Mouse (Mus musculus) MEL-GATA-1-ER (cell line): Measurements from ENCODE around the gene Wipi1.

Experiments
- DNase-seq: peaks from one replicate; pipeline ENCODE4 v3.0.0-alpha.2; 2012; ENCODE audit warnings: low read depth; ENCODE audit errors: extremely low read depth

Wipi1 gene

DNA sequence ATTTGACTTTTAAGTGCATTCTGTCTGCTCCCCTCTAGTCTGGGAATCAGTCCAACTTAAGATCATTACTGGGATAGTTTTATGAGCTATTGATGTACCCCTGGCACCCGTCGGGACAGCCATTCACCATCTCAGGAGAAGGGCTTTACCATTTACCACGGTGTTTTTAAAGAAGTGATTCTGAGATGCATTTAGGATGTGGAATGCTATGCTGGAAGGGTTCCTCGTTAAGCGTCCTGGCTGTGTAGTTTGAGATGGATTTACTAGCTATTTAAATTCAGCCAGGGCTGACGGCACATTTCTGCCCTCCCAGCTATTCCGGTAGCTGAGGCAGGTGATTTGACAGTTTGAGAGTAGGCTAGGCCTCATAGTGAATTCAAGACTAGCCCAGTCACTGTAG is 67.3 kb downstream of the Wipi1 start:
- no peak for DNase-seq

DNA sequence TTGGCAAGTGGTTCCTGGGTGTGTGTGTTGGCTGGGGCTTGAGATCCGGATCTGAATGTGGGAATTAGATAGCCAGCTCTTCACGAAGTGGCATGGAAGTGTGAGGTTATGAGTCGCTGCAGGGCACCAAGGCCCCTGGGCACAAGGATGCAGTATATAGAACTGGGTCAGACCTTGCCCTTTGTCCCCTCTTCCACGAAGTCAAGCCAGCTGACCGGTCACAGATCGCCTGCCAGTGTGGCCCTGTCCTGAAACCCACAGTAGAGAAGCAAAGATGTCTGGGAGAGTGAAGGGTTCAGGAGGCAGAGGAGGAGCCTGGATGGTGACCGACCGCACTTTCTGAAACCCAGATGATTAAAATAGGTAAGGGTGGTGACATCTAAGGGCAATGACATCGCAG is 68.3 kb downstream of the Wipi1 start:
- DNase-seq: no peak

DNA sequence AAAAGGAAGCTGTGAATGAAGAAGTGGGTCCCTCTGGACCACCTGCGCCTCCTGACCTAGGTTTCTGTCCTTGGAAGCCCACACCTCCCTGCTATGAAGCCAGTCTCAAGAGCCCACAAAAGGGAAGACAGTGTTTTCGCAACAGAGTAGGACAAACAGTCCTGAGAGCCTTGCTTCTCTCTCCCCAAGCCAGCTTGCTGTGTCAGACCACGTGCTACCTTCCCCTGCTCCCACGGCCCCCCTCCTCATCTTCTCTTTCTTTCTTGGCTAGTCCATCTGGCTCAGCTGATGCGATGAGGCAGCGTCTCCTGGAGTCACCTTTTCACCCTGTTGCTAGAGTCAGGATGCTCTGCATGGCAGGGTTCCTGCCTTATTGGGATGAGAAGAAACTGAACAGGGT is 72.5 kb downstream of the Wipi1 start:
- no peak for DNase-seq

DNA sequence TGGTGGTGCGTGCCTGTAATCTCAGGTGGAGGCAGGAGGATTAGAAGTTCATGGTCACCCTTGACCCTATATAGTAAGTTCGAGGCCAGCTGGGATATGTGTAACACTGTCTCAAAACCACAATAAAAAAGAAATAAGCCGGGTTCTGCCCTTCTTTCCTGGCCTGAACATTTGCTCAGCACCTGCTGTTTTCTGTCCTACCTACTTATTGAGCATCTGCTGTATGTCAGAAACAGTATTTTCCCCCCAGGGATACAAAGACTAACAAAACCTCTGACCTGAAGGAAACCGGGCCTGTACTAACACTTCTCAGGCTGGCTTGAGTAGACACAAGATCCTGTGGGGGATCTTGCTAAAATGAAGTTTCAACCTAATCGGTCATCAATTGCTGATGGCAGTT is 74.8 kb downstream of the Wipi1 start:
- DNase-seq: no peak

DNA sequence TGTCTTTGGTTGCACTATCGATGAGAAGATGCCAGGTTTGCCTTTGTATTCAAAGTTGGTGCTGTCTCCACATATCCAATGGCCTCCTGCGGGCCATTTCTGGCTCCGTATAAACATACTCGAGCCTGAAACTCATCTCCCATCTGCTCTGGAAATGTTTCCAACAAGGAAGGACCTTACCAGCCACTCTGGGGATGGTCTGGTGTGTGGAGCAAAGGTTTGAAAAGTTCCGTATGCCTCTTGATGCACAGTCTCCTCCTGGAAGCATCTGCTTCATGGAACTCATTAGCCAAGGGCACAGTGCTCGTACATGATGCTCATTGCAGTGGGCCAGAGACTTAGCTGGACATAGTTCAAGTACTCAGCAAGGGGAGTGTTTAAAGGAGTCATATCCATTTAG is 75.8 kb downstream of the Wipi1 start:
- no peak for DNase-seq

DNA sequence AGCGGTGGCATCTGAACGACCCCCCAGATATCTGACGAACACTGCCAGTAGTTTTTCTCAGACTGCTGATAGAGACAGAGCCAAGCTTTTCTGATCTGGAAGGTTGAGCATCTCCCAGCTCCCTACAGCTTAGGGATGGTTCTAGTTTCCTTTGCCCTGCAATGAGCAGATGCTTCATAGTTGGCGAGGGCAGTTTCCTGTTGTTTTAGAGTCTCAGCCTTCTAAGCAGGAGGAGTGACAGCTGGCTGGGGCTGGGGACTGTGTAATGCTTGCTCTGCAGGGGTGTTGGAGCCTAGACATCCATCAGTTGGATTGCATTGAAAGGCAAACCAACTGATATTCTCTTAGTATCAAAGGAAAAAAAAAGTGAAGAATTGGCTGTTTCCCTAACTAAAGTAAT is 81.7 kb downstream of the Wipi1 start:
- no peak for DNase-seq

DNA sequence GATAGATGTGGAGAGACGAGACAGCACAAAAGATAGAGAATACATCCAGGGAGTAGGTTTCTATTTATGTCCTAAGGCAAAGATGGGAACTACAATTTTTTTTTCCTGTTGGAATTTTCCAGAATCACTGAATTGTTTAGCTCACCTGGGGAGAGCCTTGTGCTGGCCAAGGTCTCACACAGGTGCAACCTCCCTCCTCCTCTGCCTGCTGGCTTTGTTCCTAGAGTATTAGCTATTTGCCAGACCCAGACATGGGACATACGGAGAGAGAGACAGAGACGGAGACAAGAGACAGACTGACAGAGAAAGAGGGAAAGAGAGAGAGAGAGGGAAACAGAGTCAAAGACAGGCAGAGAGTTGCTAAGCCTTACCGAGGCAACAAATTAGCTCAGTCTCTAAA is 86.2 kb downstream of the Wipi1 start:
- DNase-seq: no peak

DNA sequence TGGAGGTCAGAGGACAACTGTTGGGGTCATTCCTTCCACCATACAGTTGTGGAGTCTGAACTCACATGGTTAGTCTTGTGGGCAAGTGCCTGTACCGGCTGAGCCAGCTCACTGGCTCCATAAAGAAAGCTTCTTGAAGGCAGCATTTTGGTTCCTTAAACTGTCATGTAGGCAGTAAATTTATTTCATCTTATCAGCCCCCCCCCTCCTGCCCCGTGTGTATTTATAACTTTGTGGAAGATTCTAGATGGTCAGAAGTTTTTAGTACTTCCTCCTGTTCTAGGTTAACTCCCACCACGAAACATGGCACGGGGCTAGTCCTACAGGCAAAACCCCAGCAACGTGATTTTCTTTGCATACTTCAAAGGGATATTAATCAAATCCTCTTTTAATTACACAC is 86.9 kb downstream of the Wipi1 start:
- peak; percentile 10 for DNase-seq
